Mouse (Mus musculus) embryo, embryonic 11.5 days (tissue): ENCODE measurements around the gene Gmfb.

Experiments
- DNase-seq: peaks from one replicate; pipeline ENCODE4 v3.0.0-alpha.2; 2012; ENCODE audit warnings: low read depth, low spot score

The Gmfb gene

DNA sequence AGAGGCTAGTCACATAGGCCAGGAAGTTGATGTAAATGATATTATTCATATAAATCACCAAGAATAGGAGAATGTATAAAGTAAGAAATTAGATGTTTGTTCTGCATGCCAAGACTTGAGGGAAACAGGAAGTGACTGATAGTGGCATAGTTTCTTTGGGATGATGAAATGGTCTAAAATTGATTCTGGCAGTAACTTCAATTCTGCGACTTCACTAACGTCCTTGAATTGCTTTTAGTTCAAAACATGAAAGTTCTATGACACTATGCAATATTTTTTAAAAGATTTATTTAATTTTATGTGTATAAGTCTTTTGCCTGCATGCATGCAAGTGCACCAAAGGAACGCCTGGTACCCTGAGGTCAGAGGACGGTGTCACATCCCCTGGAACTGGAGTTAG is 18.8 kb downstream of the Gmfb start:
- no peak for DNase-seq

DNA sequence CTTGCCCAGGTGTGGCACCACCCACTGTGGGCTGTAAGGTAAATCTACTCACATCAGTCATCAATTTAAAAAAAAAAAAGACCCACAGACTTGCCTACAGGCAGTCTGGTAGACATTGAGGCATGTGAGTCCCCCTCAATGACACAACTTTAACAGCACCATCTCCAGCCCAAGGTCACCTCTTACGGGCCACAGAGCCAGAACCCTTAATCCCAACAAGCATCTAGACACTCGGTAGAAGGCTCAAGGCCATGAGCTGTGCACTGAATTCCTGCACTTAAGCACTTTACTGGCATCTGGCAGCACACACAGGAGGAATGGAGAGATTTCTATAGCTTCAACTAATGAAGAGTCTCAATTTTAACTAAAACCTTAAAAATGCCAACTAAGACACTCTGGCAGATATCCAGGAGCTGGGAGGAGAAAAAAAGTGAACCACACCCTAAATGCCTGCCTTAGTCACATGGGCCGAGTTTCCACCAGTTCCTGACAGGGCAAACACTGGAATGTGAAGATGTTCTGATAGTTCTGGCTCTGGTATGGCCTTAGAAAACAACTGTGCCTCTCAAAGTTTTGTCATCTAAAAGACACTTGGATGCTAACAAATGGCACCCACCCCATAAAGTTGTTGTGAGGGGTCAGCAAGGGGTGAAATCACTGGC is 21.2 kb downstream of the Gmfb start:
- DNase-seq = no peak

DNA sequence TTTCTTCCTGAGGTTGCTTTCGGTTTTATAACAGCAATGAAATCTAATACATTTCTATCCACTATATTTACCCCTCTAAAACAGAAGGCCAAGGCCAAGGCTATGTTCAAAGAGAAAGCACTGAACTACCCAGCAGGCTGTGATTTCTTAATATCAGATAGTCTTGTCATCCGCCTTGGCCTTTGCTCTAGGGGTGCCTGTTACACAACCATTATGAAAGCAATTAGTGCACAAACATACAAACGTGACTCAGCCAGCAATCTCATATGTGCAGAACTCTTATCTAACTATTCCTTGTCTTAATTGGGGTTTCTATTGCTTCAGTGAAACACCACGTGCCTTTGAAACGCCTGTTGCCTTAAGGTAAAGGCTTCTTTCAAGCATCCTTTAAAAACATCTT is 27.9 kb downstream of the Gmfb start:
- DNase-seq = no peak

DNA sequence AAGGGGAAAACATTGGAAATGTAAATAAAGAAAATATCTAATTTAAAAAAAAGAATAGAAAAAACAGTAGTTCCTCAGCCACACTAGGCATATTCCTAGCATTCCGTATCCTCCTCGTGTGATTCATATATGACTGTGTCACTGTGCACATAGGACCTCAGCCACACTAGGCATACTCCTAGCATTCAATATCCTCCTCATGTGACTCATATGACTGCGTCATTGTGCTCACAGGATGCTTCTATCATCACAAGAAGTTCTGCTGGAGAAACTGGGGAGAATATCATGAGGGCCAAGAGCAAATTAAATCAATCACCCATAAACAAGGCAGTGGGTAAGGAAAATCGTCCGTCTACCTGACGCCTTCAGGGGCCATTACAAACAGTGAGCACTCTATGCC is 31.3 kb downstream of the Gmfb start:
- no peak for DNase-seq

DNA sequence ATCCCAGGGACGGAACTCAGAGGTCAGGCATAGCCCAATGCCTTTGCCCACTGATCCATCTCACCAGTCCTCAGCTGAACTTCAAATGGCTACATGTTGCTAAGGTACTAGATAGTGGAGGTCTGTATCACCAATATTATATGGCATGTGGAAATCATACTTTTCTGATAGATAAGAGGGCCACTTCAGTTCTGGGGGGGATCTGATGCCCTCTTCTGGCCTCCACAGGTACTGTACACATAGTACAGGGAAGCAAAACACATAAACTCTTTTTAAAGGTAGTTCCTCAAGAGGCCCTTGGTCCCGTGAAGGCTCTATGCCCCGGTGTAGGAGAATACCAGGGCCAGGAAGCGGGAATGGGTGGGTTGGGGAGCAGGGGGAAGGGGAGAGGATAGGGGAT is 31.7 kb downstream of the Gmfb start:
- DNase-seq = no peak

DNA sequence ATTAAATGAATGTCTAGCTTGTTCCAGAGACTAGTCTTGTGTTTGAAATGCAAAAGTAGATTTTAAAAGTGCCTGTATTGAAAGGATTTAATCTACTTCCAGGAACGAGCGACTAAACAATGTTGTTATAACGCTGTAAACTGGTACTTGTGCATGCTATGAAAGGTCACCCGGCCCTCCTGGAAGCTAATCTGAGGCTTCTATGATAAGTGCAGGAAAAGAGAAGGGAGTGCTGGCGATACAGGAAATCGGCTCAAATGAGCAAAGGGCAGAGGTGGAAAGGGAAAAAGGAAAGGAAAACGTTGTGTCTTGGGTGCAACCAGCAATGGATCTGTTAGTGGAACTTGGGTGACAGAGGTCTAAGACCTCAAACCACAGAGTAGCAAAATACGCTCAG is 33.5 kb downstream of the Gmfb start:
- DNase-seq = no peak

DNA sequence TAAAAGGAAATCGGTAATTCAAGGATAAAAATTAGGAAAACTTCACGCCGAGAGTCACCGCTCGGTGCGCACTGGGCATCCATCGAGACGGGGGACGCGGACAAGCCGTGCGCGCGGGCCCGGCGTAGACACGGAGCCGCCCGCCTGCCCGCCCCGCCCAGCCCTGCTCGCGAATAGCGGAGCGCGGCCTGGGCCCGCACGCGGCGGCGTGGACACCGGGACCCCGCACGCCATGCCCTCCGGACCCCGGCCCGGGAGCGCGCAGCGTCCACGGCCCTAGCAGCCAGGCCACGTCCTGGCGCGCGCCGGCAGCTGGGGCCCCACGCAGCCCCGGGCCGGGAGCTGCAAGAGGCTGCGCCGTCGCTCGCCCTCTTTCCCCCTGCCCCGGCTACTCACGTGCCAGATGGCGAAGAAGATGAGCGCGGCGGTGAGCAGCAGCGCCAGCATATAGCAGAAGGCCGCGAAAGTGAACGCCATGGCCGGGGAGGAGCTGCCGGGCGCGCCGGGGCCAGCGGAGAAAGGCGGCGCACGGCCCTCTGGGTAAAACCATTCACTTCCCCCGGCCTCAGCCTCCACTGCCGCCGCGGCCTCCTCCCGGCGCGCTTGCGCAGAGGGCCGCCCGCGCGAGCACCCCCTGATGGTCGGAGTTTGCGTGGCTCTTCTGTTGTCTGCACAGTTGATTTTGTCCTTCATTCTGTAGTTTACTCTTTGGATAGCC is 34.1 kb downstream of the Gmfb start, which contains the start of gene Cnih1:
Cnih1 (minus strand) TSS at position 625 of the 718 bp plus-strand sequence.
- peak; percentile 80 for DNase-seq

DNA sequence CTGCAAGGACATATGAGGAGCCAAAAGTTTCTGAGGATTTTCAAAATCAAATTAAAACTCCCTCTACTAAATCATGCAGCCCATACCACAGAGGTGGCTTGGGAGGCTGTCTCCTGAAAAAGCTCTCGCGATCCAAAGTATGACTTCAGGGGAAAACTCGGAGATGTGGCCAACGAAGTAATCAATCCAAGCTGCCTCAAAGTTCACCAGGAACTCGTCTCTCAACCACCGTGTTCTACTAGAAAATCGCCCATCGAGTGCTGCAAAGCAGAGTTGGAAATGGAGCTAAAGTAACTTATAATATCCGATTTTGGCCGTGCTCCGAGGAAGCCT is 34.6 kb downstream of the Gmfb start:
- DNase-seq = peak; percentile 7

DNA sequence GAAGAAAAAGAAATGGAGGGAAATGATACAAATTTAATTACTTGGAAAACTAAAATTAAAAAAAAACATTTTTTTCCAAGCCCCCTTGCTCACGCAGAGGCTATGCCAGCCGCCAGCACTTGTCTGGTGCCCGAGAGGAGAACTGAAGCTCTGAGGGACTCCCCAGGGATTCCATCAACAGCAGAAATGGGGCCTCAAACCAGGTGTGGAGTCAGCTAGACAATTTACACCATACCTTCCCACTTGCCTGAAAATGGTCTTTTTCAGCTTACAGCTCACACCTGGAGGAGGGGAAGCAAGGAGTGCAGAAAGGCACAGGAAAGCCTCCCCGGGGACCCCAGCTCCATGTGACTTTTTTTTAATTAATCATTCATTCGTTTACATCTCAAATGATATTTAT is 36.8 kb downstream of the Gmfb start:
- no peak for DNase-seq

DNA sequence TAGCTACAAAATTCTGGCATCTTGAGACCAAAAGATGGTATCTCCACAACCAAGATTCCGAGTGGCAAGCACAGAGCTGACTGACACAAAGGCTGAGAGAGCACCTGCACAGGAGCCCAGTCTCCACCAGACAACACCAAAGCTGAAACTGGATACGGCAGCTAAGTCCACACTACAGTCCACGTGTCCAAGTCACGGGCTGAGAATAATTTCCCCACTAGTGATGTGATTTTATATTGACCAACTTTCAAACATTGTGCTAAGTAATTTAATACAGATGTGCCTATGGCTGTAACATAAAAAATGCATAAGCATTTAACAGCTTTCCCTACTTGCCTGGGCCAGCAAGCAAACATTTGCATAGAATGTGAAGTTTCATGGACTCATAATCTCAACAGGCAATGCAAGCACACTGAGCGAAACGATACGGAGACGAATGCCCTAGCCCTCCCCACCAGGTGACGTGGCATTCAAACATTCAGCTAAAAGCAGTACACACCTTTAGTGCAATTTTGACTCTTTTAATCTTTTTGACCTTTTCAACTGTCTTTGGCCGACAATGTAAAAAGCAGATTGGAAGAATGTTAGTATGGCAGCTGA is 38.6 kb downstream of the Gmfb start:
- no peak for DNase-seq

DNA sequence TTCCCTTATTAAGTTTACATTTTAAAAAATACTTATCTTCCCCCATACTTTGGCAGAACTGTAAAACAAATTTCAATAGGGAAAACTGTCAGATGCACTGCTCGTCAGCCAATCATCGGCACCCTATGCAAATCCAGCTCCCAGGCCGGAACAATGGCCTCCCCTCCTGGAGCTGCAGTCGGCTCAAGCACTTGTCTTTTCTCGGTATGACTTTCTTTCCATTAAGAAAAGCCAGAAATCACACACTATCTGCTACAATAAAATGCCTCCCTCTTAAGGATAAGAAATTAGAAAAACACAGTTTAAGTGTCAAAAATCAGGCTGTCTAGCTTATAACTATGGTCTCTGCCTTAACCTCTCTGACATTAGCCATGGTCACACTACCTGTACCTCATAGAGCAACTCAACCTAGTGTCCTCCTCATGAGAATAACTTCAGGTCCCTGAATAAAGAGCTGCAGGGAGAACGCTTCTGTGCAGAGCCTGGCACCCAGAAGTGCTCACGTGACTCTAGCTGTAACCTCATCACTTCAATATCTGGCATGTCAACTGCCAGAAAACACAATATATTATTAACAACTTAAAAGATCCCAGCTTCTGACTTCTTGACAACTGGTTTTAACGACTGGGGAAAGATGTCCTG is 39.7 kb downstream of the Gmfb start:
- DNase-seq = no peak

DNA sequence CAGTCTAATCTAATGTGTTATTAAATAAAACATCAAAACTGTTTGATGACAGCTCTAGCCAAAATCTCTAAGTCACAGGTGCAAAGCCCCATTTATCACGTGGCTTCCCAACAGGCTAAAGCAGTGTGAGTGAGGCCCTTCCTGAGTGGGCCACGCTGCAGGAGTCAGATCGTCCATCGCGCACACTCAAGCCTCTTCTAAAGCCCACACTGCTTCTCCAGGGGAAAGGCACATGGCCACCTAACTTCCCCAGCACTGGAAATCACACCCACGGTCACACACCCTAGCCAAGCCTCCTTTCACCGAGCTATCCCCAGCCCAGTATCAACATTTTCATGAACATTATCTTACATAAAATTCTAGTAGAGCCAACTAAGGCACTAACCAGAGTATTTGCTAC is 41.0 kb downstream of the Gmfb start:
- DNase-seq = no peak

DNA sequence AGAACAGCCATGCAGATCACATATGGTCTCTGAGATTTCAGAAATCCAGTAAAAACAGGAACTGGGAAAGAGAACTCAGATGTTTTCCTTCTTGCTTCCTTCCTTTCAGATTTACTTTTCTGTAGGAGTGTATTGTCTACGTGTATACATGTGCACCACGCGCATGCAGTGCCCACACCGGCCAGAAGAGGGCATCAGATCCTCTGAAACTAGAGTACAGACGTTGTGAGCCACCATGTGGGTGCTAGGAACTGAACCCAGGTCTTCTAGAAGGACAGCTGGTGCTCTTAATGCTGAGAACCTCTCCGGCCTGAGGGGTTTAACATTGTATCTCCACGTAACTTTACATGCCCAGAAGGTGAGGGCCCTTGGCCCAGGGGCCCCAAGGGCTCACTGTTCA is 42.8 kb downstream of the Gmfb start:
- no peak for DNase-seq

DNA sequence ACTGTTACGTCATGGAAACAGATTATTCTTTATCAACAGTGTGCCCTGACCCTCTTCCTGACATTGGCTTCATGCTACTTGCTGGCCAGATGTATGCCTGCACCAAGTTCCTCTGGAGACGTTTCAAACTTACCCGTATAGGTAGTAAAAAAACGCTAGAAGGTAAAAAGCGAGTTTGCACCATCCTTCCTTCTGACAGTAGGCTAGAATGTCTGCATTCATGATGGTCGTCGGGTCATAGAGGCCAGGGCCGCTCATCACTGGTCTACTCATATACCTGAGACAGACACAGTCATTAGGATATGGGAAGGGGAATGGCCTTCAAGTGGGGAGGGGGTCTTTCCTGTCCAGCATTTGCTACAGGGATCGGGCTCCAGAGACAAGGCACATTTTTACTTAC is 43.3 kb downstream of the Gmfb start:
- no peak for DNase-seq

DNA sequence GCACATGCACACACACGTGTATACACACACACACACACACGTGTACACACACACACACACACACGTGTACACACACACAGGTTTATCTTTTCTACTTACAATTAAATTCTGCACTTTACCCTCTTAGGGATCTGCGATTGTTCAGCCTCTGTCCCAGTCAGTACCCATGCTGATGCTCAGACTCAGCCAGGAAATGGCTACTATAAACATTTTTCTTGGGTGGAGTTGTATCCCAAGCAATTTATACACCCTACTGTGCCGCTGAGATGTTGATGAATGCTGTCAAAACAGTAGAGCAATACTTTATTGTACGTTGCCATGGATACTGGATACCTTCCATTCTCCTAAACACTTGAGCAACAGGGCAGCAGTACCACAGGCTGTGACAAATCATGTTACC is 52.0 kb downstream of the Gmfb start:
- DNase-seq = no peak

DNA sequence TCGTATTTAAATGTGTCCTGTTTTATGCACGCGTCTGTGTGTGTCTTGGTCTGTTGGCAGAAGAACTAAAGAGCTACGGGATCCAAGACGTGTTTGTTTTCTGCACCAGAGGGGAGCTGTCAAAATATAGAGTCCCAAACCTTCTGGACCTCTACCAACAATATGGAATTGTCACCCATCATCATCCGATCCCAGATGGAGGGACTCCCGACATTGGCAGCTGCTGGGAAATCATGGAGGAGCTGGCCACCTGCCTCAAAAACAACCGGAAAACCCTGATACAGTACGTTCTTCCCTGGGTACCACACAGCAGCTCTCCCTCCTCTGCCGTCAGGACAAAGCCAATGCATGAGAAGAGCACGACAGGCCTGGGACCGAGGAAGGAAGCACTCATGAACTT is 54.9 kb downstream of the Gmfb start:
- DNase-seq = no peak

DNA sequence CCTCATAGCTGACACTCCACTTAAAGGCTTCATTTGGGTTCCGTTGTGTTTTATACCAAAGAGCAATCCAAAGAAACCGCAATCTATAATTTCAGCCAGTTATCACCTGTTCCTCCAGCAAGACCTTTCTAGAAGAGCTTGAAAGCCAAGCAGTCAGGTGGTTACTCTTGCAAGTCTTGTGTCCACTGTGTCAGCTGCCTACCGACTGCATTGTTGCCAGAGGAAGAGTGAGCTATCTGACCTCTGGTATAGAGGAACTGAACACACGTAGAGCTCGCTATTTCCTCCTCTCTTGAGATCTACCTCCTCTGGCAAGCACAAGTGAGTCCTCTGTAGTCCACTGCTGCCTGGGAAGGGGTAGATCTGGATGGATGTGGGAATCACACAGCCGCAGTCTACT is 60.9 kb downstream of the Gmfb start:
- no peak for DNase-seq

DNA sequence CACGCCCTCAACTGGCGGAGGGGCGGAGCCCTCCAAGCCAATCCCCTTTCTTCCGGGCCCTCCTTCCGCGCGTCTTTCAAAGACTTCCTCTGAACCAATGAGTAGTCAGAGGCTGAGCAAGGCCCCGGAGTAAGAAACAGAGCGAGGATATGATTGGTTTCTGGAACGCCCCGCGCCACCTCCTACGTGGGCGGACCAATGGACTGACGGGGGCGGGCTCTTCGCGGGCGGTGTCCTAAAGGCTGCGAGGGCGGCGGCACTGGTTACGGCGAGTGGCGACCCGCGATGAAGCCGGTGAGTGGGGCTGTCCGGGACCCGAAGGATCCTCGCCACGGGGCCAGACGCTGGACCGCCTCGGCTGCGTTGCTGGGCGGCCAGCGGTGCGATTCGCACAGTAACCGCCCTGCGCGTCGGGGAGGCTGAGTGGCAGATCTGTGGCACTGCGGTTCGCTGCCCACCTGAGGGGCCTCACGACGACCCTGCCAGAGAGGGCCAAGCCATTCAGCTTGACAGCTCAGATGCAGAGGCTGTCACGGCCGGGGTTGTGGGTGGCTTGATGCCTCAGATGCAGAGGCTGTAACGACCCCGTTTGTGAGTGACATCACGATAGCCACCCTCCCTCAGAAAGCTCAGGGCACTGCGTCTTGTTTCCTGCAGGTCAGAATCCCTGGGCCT is 61.5 kb downstream of the Gmfb start, which contains the start of gene Cdkn3:
Cdkn3 (plus strand) TSS at position 187 of the 675 bp plus-strand sequence.
- DNase-seq = peak; percentile 87

DNA sequence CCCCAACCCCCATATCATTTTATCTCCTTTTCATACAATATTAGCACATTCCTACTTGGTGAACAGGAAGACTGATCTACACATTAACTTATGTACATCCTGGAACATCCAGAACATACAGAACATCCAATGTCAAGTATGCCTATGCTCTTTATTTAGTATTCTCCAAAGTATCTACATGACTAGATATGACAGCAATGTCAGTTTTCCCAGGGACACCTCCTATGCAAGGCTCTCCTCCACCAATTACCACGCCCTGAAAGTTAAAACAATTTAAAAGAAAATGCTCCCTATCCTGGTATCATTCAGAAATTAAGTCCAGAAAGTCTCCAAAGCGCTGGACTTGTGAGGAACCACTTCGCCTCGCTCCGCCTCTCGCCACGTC is 62.1 kb downstream of the Gmfb start:
- no peak for DNase-seq
